In the genomic region with DNA sequence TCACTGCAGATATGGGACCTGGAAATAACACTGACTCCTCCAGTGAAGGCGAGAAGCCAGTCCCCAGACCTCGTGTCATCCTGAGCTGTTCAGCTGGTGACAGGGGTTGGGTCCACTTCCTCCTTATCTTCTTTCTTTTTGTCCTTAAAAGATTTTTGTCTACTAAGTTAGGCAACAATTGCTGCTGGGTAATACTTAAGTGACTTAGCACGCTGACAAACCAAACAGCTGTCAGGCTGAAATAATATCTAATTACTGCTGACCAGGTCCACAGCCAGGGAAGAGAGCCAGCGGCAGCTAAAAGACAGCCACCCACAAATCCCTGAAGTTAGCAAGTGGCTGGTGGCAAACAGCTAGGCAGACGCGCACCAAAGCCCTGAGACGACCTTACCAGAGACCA, we compare ENCODE assay signal across 18 mouse cellular contexts. TPM values are rescaled to one million over a fixed set of nuclear protein-coding genes. Genes with fewer than 3 reads are reported as not detected.
A peak's percentile ranks its signal among the peaks of the same experiment; 100 is the strongest.
DNase-seq lines count a peak whose midpoint lies in the region; ATAC-seq and TF ChIP-seq lines count a peak whose summit lies in the region.
"Had no signal": no experiment of that assay in that cellular context is flagged by ENCODE, and none has a peak within 500 bp of the region (broad histone marks: within the 10 kb centered on the region; RNA-seq: fewer than 3 reads in every experiment).

No protein-coding gene starts in this region.

- WGBS in heart, postnatal 0 days = 31% methylated on average over 7 of the region's 7 CpGs
- 80% methylated on average over 7 of the region's 7 CpGs for whole genome bisulfite sequencing in kidney, adult 2 months

- peaks cover 53% of the 10 kb centered on the region for H3K36me3 ChIP-seq in heart, postnatal 0 days (replicated peaks; ENCODE audit: control insufficient read depth, insufficient read depth, low read length)
- peaks cover 8% of the 10 kb centered on the region for H3K36me3 ChIP-seq in kidney, adult 2 months (ENCODE audit: control insufficient read depth, insufficient read depth, low read length)

- H3K4me3 ChIP-seq in heart, postnatal 0 days (ENCODE audit: low read depth, low read length) = no peak overlapping the region
- H3K4me3 ChIP-seq in kidney, adult 2 months (ENCODE audit: insufficient read depth, low read depth, low read length) = no peak overlapping the region
- H3K4me3 ChIP-seq: embryonic facial prominence, embryonic 15.5 days; lung, embryonic 15.5 days; midbrain, embryonic 15.5 days had no signal

- H3K27ac ChIP-seq in heart, postnatal 0 days (ENCODE audit: low read depth) = peak overlapping the region; percentile 52
- H3K27ac ChIP-seq in kidney, adult 2 months (ENCODE audit: insufficient read depth, low read depth, low read length) = no peak overlapping the region
- H3K27ac ChIP-seq: embryonic facial prominence, embryonic 15.5 days; lung, embryonic 15.5 days; midbrain, embryonic 15.5 days had no signal

- H3K9me3 ChIP-seq in heart, postnatal 0 days (replicated peaks; ENCODE audit: control insufficient read depth, low read length) = no peaks in the 10 kb centered on the region
- H3K9me3 ChIP-seq: embryonic facial prominence, embryonic 15.5 days; G1E; lung, embryonic 15.5 days; midbrain, embryonic 15.5 days had no signal

- peaks cover 10% of the 10 kb centered on the region; the same call in 1 of the 2 replicates for H3K4me1 ChIP-seq in heart, postnatal 0 days (ENCODE audit: control insufficient read depth, insufficient read depth)
- peaks cover 5% of the 10 kb centered on the region; the same call in 1 of the 2 replicates for H3K4me1 ChIP-seq in kidney, adult 2 months (ENCODE audit: control insufficient read depth, insufficient read depth, low read length)
- H3K4me1 ChIP-seq: embryonic facial prominence, embryonic 15.5 days; lung, embryonic 15.5 days; midbrain, embryonic 15.5 days had no signal

- DNase-seq in gastrocnemius, adult 18-20 months (ENCODE audit: low spot score) = peak; percentile 75
- no peak for DNase-seq in gastrocnemius, postnatal 4 days (ENCODE audit: low spot score in 2 of 2)
- DNase-seq in 416B (ENCODE audit: low read depth) (peak; percentile 68), adipocyte (ENCODE audit: low spot score) (no peak)
- DNase-seq in gastrocnemius, postnatal 10 days = peak; percentile 68
- DNase-seq in heart, postnatal 0 days (ENCODE audit: low spot score) = peak; percentile 30
- DNase-seq in kidney, adult 2 months = no peak
- no peak for DNase-seq in kidney, postnatal 10 days
- DNase-seq: cerebellum, postnatal 14 days; kidney, postnatal 14 days had no signal

- ATAC-seq in heart, postnatal 0 days (ENCODE audit: insufficient read depth, low read depth) = no peak; the same call in 1 of the 2 replicates
- ATAC-seq: forebrain, embryonic 14.5 days; midbrain, embryonic 15.5 days had no signal

- no peak for TF ChIP-seq CTCF in heart, postnatal 0 days (IDR thresholded peaks at IDR 0.05; ENCODE audit: low read depth)
- TF ChIP-seq CTCF in kidney, adult 2 months (conservative IDR thresholded peaks at IDR 0.05; ENCODE audit: insufficient read depth, insufficient read length, low read depth, low read length) = no peak

- no peaks in the 10 kb centered on the region for H3K27me3 ChIP-seq in heart, postnatal 0 days (ENCODE audit: control insufficient read depth, insufficient read depth, low read length)
- H3K27me3 ChIP-seq in kidney, adult 2 months (replicated peaks; ENCODE audit: control insufficient read depth, insufficient read depth, low read length) = no peaks in the 10 kb centered on the region
- H3K27me3 ChIP-seq: embryonic facial prominence, embryonic 15.5 days; lung, embryonic 15.5 days; midbrain, embryonic 15.5 days had no signal

- TF ChIP-seq EP300 in heart, postnatal 0 days (IDR thresholded peaks at IDR 0.05; ENCODE audit: low read depth) = no peak

- no peak for TF ChIP-seq POLR2A in kidney, adult 2 months (IDR thresholded peaks at IDR 0.05; ENCODE audit: low read depth, low read length)

- H3K4me2 ChIP-seq in heart, postnatal 0 days (ENCODE audit: low read depth, low read length) = no peak overlapping the region
- H3K4me2 ChIP-seq: embryonic facial prominence, embryonic 15.5 days; lung, embryonic 15.5 days; midbrain, embryonic 15.5 days had no signal

- H3K9ac ChIP-seq in heart, postnatal 0 days (replicated peaks; ENCODE audit: low read depth, low read length) = no peak overlapping the region; the same call in 1 of the 2 replicates
- H3K9ac ChIP-seq: embryonic facial prominence, embryonic 15.5 days; lung, embryonic 15.5 days; midbrain, embryonic 15.5 days had no signal

RNA-seq across cellular contexts. Expression of gene Ghdc, which starts 34.8 kb away (rescaled TPM):
- total RNA-seq in gastrocnemius, adult 18-20 months (2021) = 1 to 10 TPM; 5.2 to 5.7 TPM
- total RNA-seq in gastrocnemius, postnatal 4 days (2021) = 1 to 10 TPM; 9.0 to 9.5 TPM
- 1 to 10 TPM; 7.7 to 8.4 TPM for total RNA-seq in gastrocnemius, postnatal 10 days (2021)
- total RNA-seq in heart, postnatal 0 days (2014; rRNA removed; ENCODE audit: low replicate concordance) = 8.2 and 13.0 TPM in 2 replicates
- polyA plus RNA-seq in heart, postnatal 0 days (2015; fragmentation: Nextera tagmentation; extraction: Ambion mirVana) = 6.8 and 7.0 TPM in 2 replicates
- 30.4 and 31.8 TPM in 2 replicates for polyA plus RNA-seq in kidney, adult 2 months (2012; rRNA removed)

RNA-seq across cellular contexts. Expression of gene Hcrt, which starts 42.8 kb away (rescaled TPM):
- not detected for total RNA-seq in gastrocnemius, adult 18-20 months (2021)
- total RNA-seq in gastrocnemius, postnatal 4 days (2021) = not detected
- not detected for total RNA-seq in gastrocnemius, postnatal 10 days (2021)
- total RNA-seq in heart, postnatal 0 days (2014; rRNA removed; ENCODE audit: low replicate concordance) = not detected in 2 replicates
- not detected in 2 replicates for polyA plus RNA-seq in heart, postnatal 0 days (2015; fragmentation: Nextera tagmentation; extraction: Ambion mirVana)
- polyA plus RNA-seq in kidney, adult 2 months (2012; rRNA removed) = not detected in 2 replicates
- total RNA-seq: G1E; hematopoietic stem cell, adult 5-6 weeks had no signal
- polyA plus RNA-seq: embryonic facial prominence, embryonic 15.5 days; G1E; intestine, embryonic 14.5 days; limb, embryonic 11.5 days; lung, embryonic 15.5 days had no signal

RNA-seq across cellular contexts. Expression of gene Stat5b, which starts 45.0 kb away (rescaled TPM):
- total RNA-seq in gastrocnemius, adult 18-20 months (2021) = 100 to 1,000 TPM; 125 to 170 TPM
- 10 to 100 TPM; 76.1 to 90.4 TPM for total RNA-seq in gastrocnemius, postnatal 4 days (2021)
- total RNA-seq in gastrocnemius, postnatal 10 days (2021) = 100 to 1,000 TPM; 107 to 114 TPM
- 29.2 and 48.2 TPM in 2 replicates for total RNA-seq in heart, postnatal 0 days (2014; rRNA removed; ENCODE audit: low replicate concordance)
- 22.5 and 23.3 TPM in 2 replicates for polyA plus RNA-seq in heart, postnatal 0 days (2015; fragmentation: Nextera tagmentation; extraction: Ambion mirVana)
- 23.2 and 24.0 TPM in 2 replicates for polyA plus RNA-seq in kidney, adult 2 months (2012; rRNA removed)

RNA-seq across cellular contexts. Expression of gene Kcnh4, which starts 45.8 kb away (rescaled TPM):
- total RNA-seq in gastrocnemius, adult 18-20 months (2021) = not detected
- under 1 TPM in 1 of 2 experiments, not detected in 1; 0.10 TPM for total RNA-seq in gastrocnemius, postnatal 4 days (2021)
- not detected for total RNA-seq in gastrocnemius, postnatal 10 days (2021)
- total RNA-seq in heart, postnatal 0 days (2014; rRNA removed; ENCODE audit: low replicate concordance) = not detected in 2 replicates
- polyA plus RNA-seq in heart, postnatal 0 days (2015; fragmentation: Nextera tagmentation; extraction: Ambion mirVana) = not detected in 2 replicates
- 0.04 and 0.08 TPM in 2 replicates for polyA plus RNA-seq in kidney, adult 2 months (2012; rRNA removed)
- total RNA-seq: G1E; hematopoietic stem cell, adult 5-6 weeks had no signal
- polyA plus RNA-seq: G1E; limb, embryonic 11.5 days; lung, embryonic 15.5 days had no signal

RNA-seq across cellular contexts. Expression of gene Stat5a, which starts 53.6 kb away (rescaled TPM):
- 10 to 100 TPM; 11.3 to 13.3 TPM for total RNA-seq in gastrocnemius, adult 18-20 months (2021)
- total RNA-seq in gastrocnemius, postnatal 4 days (2021) = 10 to 100 TPM; 35.6 to 41.4 TPM
- 10 to 100 TPM; 29.6 to 32.7 TPM for total RNA-seq in gastrocnemius, postnatal 10 days (2021)
- total RNA-seq in heart, postnatal 0 days (2014; rRNA removed; ENCODE audit: low replicate concordance) = 12.6 and 21.3 TPM in 2 replicates
- polyA plus RNA-seq in heart, postnatal 0 days (2015; fragmentation: Nextera tagmentation; extraction: Ambion mirVana) = 9.6 and 11.7 TPM in 2 replicates
- polyA plus RNA-seq in kidney, adult 2 months (2012; rRNA removed) = 15.8 and 16.6 TPM in 2 replicates

Comparison
In these comparisons a context has a peak if more than half of its experiments do, and no peak if none do; other contexts are left out.
1. DNase-seq: peak in gastrocnemius, adult 18-20 months (single experiment), 416B (single experiment), gastrocnemius, postnatal 10 days (single experiment) and heart, postnatal 0 days (single experiment); none in gastrocnemius, postnatal 4 days (0 of 2), adipocyte (single experiment), kidney, adult 2 months (single experiment) and kidney, postnatal 10 days (single experiment).